Mouse (Mus musculus) left cerebral cortex, adult 11 months (tissue): ENCODE measurements around the gene Baiap2.

Experiments
- DNase-seq: peaks from one replicate; pipeline ENCODE4 v3.0.0; 2022; ENCODE audit warnings: low spot score

Gene Baiap2

GRCm38 (mm10) chr11:120042141-120042838 lies 99.7 kb downstream of the Baiap2 start:
- DNase-seq = no peak

- DNase-seq = no peak
These were observed 102.8 kb downstream of the Baiap2 start for GRCm38 (mm10) chr11:120045341-120045740.

- DNase-seq = no peak
These were observed 103.4 kb downstream of the Baiap2 start for GRCm38 (mm10) chr11:120045839-120046552.

DNA sequence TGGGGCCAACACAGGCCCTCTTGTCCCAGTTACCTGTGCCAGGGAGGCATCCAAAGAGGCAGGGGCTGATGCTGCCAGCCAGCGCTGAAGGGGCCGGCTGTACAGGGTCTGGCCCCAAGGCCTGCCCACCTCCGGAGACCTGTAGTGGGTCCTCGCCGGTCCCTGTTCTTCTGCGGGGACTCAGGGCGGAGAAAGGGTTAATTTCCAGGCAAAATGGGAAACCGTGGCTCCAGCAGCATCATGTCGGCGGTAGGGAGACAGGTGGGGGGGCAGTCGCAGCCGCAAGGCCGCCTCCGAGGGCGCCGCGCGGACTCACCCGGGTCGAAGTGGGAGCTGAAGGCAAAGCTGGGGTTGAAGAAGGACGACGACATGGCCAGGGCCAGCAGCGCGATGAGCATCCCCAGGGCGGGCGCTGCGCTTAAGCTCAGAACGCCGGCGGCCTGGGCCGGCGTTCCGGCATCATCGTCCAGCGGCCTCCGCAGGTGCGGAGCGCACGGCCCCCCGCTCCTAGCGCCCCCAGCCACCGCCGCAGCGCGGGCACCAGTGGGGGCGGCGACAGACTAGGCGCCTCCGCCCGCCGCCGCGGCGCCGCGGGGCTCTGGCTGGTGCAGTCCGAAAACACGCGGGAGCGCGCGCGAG lies 104.1 kb downstream of the Baiap2 start, which contains the start of gene Aatk:
TSS of gene Aatk (minus strand) at position 615 of the 639 bp plus-strand sequence.
- no peak for DNase-seq

GRCm38 (mm10) chr11:120047531-120048251 lies 105.1 kb downstream of the Baiap2 start:
- DNase-seq = no peak

DNA sequence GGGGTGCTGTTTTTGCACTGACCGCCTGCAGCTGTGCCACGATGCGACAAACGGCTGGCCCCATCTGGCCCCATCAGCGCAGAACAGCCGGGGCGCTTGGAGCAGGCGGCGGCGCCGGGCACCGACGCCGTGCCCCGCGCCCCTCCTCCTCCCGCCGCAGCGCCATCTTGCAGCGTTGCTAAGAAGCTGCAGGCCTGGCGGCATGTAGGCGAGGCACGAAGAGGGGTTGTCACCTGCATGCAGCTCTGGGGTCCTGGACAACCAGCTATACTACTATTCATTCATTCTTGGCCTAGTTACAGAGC lies 105.6 kb downstream of the Baiap2 start:
- DNase-seq = no peak

- no peak for DNase-seq
These were observed 106.5 kb downstream of the Baiap2 start for GRCm38 (mm10) chr11:120049067-120049466.

DNA sequence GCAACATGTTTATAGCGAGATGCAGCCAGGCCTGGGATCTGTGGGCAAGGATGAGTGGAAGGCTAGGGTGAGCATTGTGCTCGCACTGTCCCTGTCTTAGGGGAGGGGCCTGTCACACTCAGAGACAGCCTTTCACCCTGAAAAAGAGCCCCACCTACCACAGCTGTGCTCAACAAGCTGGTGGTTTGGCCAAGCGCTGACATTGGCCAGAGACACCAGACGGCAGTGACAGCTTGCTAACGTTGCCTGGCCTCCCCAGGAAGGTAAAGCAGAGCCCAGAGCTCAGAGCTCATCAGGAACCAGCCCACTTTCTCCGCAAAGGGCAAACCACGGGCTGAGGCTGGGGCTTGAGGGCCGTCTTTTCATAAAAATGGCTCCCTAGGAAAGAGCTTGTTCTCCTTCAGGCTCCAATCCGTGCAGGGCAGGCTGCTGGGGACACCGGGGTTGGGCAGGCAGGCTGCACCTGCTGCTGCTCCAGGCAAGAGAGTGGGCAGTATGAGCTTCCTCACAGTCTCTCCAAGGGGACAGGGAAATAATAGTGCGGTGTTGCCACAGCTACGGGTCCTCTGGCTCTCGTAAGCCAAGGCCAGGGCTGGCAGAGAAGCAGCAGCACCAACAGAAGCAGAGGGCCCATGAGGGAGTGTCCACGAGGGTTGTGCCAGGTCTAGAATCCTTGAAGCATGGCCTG lies 108.7 kb downstream of the Baiap2 start:
- no peak for DNase-seq

- DNase-seq = no peak
These were observed 109.7 kb downstream of the Baiap2 start for GRCm38 (mm10) chr11:120052274-120052673.

DNA sequence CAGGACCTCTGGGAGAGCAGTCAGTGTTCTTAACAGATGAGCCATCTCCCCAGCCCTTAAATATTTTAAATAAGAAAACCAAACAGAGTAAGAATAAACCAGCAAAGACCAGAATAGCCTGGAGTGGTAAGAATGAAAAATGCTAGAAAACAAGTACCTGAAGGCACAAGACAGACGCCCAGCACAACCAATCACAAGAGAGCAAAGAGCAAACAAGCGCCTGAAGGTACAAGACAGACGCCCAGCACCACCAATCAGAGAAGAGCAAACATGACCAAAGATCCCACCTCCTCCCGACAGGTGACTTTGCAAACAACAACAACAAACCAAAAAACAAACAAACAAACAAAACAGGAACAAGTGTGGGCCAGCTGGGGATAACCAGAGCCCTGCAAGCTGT lies 111.3 kb downstream of the Baiap2 start:
- DNase-seq = no peak

DNA sequence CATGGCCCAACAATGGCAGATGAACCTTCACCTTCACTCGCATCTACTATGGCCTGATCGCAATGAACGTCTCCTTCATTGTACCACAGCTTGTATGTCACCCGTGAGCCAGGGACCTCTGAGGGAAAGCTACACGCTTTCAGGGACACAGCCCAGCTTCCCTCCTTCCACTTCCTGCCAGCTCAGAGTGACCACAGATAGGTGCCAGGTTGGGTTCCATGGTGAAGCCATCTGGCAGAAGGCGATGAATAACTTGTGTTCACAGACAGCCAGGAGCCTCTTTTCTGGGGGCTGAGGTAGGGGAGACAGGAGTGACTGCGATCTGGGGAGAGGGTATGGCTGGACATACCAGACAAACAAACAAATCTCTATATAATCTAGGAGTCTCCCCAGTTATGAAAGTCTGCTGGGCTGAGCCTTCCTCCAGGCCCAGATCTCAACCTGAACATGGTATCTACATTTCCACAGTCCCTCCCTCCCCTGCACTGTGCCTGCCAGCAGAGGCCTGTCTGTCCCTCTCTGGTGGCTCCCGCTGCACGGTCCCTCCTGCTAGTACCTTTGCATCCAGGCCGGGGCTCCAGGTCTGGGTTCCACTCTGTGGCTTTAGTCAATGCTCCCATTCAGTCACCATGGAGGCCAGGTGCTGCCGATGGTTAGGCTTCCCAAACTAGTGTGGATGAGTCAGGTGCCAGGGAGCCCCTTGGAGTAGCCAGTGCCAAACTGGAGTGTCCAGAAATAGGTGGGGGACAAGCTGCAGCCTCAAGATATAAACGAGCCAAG lies 113.6 kb downstream of the Baiap2 start:
- no peak for DNase-seq
